Mouse (Mus musculus): ENCODE data around the gene Ch25h.

Ch25h gene

DNA sequence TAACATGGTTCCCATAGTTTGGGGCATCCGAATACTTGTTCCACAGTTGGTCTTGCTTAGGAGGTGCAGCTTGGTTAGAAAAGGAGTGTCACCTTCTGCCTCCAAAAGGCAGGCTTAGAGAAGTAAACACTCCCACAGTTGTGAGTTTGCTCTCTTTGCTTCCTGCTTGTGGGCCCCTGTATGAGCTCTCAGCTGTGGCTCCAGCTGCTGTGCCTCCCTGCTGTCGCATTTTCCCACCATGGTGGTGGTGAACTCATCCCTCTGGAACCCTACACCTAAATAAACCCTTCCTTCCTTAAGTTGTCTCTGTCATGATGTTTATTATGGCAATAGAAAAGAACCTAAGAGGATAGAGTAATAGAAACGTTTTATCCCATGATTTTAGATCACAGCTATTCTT, 6.2 kb downstream of the Ch25h start:
- DNase-seq (ENCODE audit: low spot score in 2 of 2), result no peak

DNA sequence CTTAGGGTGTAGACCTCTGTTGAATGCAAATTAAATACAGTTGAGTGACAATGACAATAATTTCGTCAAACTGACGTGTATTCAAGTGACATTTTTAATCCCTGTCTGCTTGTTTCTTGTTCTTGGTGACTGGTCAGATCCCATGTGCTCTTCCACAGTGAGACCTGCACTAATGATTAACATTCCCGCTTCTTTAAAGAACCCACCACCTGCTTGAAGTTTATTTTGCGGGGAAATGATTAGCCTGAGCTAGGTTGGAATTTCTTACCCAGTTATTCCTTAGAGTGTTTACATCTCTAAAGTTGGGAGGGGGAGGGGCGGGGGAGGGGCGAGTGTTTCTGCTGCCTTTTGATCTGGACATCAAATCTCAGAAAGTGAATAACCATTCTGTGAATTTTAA, 6.7 kb downstream of the Ch25h start:
- DNase-seq (ENCODE audit: low spot score in 2 of 2), result no peak

DNA sequence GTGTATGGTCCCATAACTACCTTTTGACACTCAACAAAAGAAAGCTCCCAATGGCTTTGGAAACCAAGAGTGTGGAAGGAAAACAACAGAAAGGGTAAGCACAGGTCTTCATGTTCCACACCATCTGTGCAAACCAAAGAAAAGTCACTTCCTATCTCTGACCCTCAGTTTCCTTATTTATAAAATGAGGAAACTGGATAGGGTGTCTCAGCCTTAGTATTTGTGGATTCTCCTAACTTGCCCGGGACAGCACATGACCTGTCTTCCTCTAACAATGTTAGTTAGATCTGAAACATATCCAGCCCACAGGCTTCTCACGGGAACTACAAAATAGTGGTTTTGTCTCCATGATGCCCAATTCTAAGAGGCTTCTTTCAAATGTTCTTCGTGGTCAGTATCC, 10.5 kb downstream of the Ch25h start:
- no peak for DNase-seq (ENCODE audit: low spot score in 2 of 2)

GRCm38 (mm10) chr19:34461451-34462019, 13.4 kb downstream of the Ch25h start:
- no peak for DNase-seq (ENCODE audit: low spot score in 2 of 2)

DNA sequence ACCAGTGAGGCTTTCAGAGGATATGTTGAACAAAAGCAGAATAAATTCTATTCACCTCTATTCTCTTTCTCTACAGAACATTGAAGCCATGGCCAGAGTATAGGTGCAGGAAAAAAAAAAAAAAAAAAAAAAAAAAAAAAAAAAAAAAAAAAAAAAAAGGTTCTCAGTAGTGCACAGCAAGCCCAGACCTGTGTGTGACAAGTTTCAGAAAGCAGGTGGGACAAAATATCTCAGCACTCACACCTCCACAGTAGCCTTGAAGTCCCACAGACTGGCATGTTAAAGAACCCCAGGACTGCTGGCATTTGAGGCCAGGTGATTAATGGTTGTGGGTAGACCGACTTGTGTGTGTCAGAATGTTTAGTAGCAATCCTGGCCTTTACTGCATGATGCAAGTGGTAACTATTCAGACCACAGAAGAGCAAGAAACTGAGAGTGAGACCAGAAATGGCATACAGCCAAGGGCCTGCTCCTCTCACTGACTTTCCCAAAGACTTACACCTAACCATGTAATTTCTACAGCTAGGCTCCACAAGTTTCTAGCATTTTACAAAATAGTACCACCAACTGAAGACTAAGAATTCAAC, 24.1 kb downstream of the Ch25h start:
- DNase-seq (ENCODE audit: low spot score in 2 of 2), result no peak

DNA sequence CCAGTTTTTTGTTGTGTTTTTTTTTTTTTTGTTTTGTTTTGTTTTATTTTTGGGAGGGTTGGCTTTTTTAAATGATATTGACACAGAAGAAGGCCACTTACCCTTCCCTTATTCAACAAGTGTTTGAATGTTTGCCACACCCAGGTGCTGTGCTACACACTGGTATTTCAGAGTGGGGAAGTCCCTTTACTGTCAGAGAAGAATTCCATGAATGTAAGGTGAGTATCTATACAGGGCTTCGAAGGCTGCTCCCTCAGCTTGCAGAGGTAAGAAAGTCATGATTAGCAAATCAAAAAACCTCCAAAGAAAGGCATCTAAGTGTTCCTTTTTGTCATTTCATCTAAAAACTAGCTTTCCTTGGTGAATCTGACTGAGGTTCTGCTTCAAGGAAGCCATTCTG, 26.1 kb downstream of the Ch25h start:
- no peak for DNase-seq (ENCODE audit: low spot score in 2 of 2)

- no peak for DNase-seq (ENCODE audit: low spot score in 2 of 2)
Measured at GRCm38 (mm10) chr19:34445410-34446012, 29.5 kb downstream of the Ch25h start.

DNA sequence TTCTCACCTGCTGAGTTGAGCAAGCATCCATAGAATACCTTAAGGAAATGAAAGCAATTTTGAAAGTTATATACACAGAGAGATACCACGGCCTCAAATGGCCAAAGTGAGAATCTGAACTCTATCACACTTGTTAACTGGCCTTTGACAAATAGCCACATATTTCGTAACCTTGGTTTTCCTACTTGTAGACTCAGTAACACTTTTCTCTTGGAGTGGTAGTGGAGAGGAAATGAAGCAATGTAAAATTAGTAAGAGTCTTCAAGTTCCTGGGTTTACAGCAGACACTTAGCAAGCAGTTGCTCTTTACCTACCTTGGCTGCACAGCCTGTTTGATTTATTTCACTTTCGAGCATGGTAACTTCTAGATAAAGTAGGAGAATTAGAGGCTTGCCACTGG, 30.2 kb downstream of the Ch25h start:
- no peak for DNase-seq (ENCODE audit: low spot score in 2 of 2)

- DNase-seq (ENCODE audit: low spot score in 2 of 2), result no peak
Measured at GRCm38 (mm10) chr19:34441979-34442378, 33.0 kb downstream of the Ch25h start.

DNA sequence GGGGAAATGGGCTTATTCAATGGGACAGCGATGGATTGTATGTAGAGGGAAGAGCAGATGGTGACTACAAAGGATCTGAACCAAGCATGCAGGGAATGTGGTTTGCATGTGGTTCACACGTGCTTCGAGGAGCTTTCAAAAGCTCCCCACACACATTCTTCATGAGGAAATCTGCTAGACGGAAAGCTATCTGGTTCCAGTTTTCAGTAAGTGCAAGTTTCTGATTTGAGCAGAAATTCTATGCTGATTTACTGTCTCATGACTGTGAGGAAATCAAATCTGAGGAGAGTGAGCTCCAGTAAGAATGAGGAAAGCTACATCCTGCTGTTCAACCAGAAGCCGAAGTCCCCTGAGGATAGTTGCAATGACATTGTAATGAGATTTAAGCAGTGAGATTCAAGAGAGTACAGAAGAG, 39.8 kb downstream of the Ch25h start:
- DNase-seq (ENCODE audit: low spot score in 2 of 2), result no peak

DNA sequence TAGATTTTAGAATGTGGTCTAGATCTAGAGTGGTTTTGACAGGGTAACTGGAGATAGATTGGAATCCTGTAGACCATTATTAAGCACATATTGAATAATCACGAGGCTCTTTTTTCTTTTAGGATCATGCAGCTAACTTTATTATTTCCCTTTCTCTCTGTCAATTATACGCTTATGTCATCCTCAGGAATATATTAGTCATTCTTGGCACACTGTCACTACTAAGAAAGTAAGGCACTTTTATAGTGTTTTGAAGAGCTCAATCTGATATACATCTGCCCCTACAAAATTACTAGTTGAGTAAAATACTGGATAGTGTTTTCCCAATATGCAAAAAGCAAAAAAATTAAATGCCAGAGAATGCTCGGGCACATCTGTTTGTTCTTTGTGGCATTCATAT, 43.6 kb downstream of the Ch25h start:
- DNase-seq (ENCODE audit: low spot score in 2 of 2), result no peak

- no peak for DNase-seq (ENCODE audit: low spot score in 2 of 2)
Measured at GRCm38 (mm10) chr19:34423783-34424335, 51.1 kb downstream of the Ch25h start.

Data from right cerebral cortex, postnatal 36 days (tissue).